Mouse (Mus musculus) kidney, adult 2 months (tissue): Measurements from ENCODE around the gene Wfdc8. TPM values are rescaled to one million over a fixed set of nuclear protein-coding genes. Genes with fewer than 3 reads are reported as not detected.

Experiments
- DNase-seq: peaks from one replicate; pipeline ENCODE4 v3.0.0; 2021
- H3K27ac ChIP-seq: fragments of 200-500 bp; 2 replicates; pipeline ENCODE4 v1.5.1; 2012; ENCODE audit warnings: low read depth, low read length, control low read depth, inconsistent platforms; ENCODE audit not compliant: insufficient read depth
- H3K27me3 ChIP-seq: fragments of 200-500 bp; replicated peaks from 2 replicates; pipeline ENCODE4 v1.6.1; 2012; ENCODE audit warnings: mild to moderate bottlenecking, moderate library complexity, low read length, inconsistent platforms; ENCODE audit not compliant: control insufficient read depth, insufficient read depth
- H3K36me3 ChIP-seq: fragments of 200-500 bp; 2 replicates; pipeline ENCODE4 v1.6.1; 2012; ENCODE audit warnings: mild to moderate bottlenecking, moderate library complexity, low read length, inconsistent platforms; ENCODE audit not compliant: control insufficient read depth, insufficient read depth
- H3K4me1 ChIP-seq: fragments of 200-500 bp; 2 replicates; pipeline ENCODE4 v1.6.1; 2011; ENCODE audit warnings: low read length; ENCODE audit not compliant: control insufficient read depth, insufficient read depth
- H3K4me3 ChIP-seq: fragments of 200-500 bp; 2 replicates; pipeline ENCODE4 v1.5.1; 2011; ENCODE audit warnings: mild to moderate bottlenecking, low read depth, low read length, control low read depth; ENCODE audit not compliant: insufficient read depth
- CTCF ChIP-seq: fragments of 200-500 bp; conservative IDR thresholded peaks from 2 replicates; pipeline ENCODE4 v1.5.1; 2011; ENCODE audit warnings: low read depth, mild to moderate bottlenecking, control low read depth, low read length, moderate library complexity, mixed read lengths; ENCODE audit not compliant: insufficient read depth, insufficient read length
- POLR2A ChIP-seq: fragments of 200-500 bp; IDR thresholded peaks from one replicate; pipeline ENCODE4 v1.6.1; 2011; ENCODE audit warnings: low read depth, low read length, control low read depth
- WGBS: fragments of 180-500 bp; shearing (Covaris S2); methylation state at CpG from one replicate; pipeline ENCODE4 v1.1.7; 2018; 5-methylcytosine and 5-hydroxymethylcytosine counted together
- polyA plus RNA-seq: library from polyadenylated mRNA; depleted of rRNA; stranded (reverse); fragments of >200 nt; gene quantifications from 2 replicates; pipeline ENCODE4 v1.2.3, GENCODE M21; 2012

Gene Wfdc8
- polyA plus RNA-seq, 1 experiment, result not detected

DNA sequence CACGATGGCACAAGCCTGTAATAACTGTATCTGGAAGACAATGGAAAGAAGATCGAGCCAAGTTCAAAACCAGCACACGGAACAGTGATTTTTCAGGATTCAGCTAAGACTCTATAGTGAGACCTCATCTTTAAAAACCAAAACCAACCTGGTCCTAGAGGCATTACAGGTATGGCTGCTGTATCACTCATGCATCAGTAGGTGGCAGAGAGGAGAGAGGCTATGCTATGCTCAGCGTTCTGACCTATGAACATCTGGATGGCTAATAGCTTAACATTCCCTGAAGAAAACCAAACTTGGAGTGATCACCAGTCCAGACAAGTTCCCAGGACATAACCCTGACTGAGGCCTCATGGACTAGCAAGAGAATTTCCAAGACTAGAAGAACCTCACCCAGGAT is 8.3 kb upstream of the Wfdc8 start:
- TF ChIP-seq CTCF (no peak; the same call in 1 of the 2 replicates), POLR2A (no peak)
- whole genome bisulfite sequencing, result 75% methylated on average over 4 of the region's 4 CpGs
- Histone ChIP-seq H3K27me3 (no peaks in the 10 kb centered on the region), H3K27ac (no peak overlapping the region), H3K4me3 (no peak overlapping the region), H3K4me1 (no peaks in the 10 kb centered on the region), H3K36me3 (no peaks in the 10 kb centered on the region)
- peak; percentile 8 for DNase-seq

DNA sequence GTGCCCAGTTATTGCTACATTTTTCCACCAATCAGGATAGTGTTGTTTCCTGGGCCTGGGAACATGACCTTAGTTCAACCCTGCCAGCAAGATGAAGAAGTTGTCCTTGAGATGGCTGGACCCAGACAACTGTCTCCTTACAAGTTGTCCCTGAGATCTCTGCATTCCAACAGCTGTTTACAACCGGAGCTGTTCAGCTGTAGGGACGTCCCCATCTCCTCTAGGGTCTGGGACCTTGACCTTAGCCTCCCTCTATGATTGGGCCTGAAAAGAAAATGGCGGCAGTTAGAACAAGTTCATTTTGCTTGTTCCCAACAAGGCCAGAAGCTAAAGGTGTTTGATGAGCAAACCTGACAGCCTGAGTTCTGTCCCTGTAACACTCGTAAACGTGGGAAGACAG is 5.6 kb upstream of the Wfdc8 start:
- 82% methylated on average over 5 of the region's 5 CpGs for WGBS
- Histone ChIP-seq H3K27ac (no peak overlapping the region), H3K36me3 (no peaks in the 10 kb centered on the region), H3K4me3 (no peak overlapping the region), H3K4me1 (no peaks in the 10 kb centered on the region), H3K27me3 (no peaks in the 10 kb centered on the region)
- TF ChIP-seq POLR2A (no peak), CTCF (no peak)
- no peak for DNase-seq

DNA sequence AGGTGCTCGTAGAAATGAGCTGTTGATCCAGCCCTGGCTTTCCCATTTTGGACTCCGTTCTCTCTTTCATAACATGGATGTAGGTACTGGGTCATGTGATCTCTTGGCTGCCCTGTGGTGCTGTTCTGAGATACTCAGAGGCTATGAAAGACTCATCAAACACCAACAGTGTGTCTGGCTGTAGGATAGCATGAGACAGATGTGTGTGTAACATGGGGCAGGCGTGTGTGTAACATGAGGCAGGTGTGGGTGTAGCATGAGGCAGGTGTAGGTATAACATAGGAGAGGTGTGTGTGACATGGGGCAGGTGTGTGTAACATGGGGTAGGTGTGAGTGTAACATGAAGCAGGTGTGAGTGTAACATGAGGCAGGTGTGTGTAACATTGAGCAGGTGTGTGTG is 2.0 kb upstream of the Wfdc8 start:
- Histone ChIP-seq H3K27ac (no peak overlapping the region), H3K4me3 (no peak overlapping the region), H3K4me1 (no peaks in the 10 kb centered on the region), H3K36me3 (no peaks in the 10 kb centered on the region), H3K27me3 (no peaks in the 10 kb centered on the region)
- DNase-seq, result no peak
- TF ChIP-seq CTCF (no peak), POLR2A (no peak)
- WGBS, result 96% methylated on average over 3 of the region's 3 CpGs

DNA sequence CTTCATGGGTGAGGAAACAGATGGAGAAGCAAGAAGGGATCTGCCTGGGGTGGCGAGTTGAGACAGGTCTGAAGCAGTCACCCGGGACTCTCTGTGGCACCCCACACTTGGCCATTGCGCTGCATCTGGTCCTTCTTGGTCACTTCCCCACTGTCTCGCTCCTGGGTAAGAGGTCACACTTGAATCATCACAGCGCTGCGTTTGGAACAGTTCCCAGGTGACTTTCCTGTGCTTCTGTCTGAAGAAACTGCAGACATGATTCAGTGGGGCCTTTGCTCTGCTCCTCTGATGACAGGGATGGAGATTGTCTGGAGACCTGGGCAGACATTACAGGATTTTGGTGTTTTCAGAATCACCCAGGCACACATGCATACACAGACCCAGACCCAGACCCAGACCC is 4.6 kb downstream of the Wfdc8 start:
- TF ChIP-seq POLR2A (no peak), CTCF (no peak)
- Histone ChIP-seq H3K4me3 (no peak overlapping the region), H3K4me1 (no peaks in the 10 kb centered on the region), H3K27me3 (no peaks in the 10 kb centered on the region), H3K27ac (no peak overlapping the region), H3K36me3 (no peaks in the 10 kb centered on the region)
- DNase-seq, result no peak
- 29% methylated on average over 6 of the region's 6 CpGs for WGBS

DNA sequence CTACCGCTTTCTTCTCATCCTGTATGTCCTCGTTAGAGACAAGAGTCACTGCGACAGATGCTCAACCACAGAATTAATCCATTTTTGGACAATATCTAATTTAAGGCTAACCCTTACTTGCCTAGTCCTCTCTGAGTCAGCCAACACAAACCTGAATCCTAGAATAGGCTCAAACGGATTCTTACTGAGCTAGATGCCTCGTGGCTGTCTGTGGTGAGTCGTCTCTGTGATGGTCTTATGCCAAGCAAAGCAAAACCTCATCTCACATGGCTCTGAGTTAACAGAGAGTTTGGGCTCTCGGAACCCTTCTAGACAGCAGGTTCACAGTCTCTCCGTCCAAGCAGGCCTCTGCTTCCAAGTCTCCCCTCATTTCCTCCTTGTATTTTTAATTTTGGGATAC is 9.0 kb downstream of the Wfdc8 start:
- no peaks in the 10 kb centered on the region for H3K4me1 ChIP-seq
- WGBS, result 84% methylated on average over 8 of the region's 8 CpGs
- H3K36me3 ChIP-seq, result no peaks in the 10 kb centered on the region
- H3K4me3 ChIP-seq, result no peak overlapping the region
- DNase-seq, result no peak
- no peak overlapping the region for H3K27ac ChIP-seq
- TF ChIP-seq CTCF, result no peak
- TF ChIP-seq POLR2A, result no peak
- H3K27me3 ChIP-seq, result no peaks in the 10 kb centered on the region

DNA sequence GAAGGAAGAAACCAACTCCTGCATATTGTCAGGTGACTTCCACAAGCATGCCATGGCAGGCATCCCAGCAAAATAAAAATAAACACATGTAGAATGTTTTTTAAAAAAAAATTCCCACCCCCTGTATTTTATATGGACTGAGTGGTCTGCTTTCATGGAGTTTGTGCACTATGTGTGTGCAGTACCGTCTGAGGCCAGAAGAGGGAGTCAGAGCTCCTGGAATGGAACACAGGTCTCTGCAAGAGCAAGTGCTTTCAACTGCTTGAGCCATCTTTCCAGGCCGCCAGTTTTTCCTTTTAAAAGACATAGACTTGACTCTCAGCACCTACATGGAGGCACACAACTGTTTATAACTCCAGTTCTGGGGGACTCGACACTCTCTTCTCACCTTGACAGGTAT is 9.9 kb downstream of the Wfdc8 start:
- 92% methylated on average over 3 of the region's 3 CpGs for WGBS
- no peaks in the 10 kb centered on the region for H3K4me1 ChIP-seq

DNA sequence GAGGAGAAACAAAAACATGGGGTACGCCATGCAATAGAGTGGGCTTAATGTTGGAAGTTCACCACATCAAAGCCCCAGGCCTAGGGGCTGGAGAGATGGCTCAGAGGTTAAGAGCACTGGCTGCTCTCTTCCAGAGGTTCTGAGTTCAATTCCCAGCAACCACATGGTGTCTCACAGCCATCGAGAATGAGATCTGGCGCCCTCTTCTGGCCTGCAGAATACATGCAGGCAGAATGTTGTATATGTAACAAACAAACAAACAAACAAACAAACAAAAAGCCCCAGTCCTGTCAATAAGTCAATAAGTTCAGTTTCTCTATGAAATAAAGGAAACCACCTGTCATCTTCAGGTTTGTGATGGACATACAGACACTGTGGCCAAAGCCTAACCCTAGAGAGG is 13.2 kb downstream of the Wfdc8 start:
- WGBS, result 73% methylated on average over 3 of the region's 3 CpGs

More for the DNA sequence above, 9.9 kb downstream of the Wfdc8 start:
- Histone ChIP-seq H3K4me3 (no peak overlapping the region), H3K36me3 (no peaks in the 10 kb centered on the region), H3K27me3 (no peaks in the 10 kb centered on the region), H3K27ac (no peak overlapping the region)
- TF ChIP-seq POLR2A (no peak), CTCF (no peak)
- no peak for DNase-seq

DNA sequence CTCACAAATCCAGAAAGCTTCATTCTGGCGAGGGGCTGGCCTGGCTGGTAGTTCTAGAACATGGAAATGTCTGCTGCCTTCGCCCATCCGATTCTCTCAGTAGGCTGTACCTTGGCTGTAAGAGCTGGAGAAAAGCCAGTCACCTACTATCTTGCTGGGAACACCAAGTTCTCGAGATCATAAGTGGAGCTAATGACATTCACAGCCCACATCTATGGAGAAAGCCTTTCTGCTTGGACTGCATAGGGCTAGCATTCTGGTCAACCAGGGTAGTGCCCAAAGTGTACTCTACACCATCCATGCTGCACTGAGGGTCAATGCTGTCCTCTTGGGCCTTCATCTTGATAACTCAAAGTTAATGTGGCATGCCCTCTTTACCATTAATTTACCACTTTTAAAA is 19.9 kb downstream of the Wfdc8 start, which contains the start of gene Eppin:
Gene Eppin (minus strand): TSS at position 101 of the 400 bp plus-strand sequence.
- H3K4me1 ChIP-seq, result no peaks in the 10 kb centered on the region
- no peak for TF ChIP-seq CTCF
- TF ChIP-seq POLR2A, result no peak
- no peaks in the 10 kb centered on the region for H3K36me3 ChIP-seq
- H3K27me3 ChIP-seq, result no peaks in the 10 kb centered on the region
- 76% methylated on average over 4 of the region's 4 CpGs for WGBS
- DNase-seq, result no peak
- H3K4me3 ChIP-seq, result no peak within 1 kb of the TSS
- H3K27ac ChIP-seq, result no peak within 1 kb of the TSS

More for the DNA sequence above, 13.2 kb downstream of the Wfdc8 start:
- H3K4me3 ChIP-seq, result no peak overlapping the region
- H3K27ac ChIP-seq, result no peak overlapping the region
- 0 out of 2 replicates have a peak, but pooled peaks have one; percentile 30 for TF ChIP-seq CTCF
- no peak for TF ChIP-seq POLR2A
- H3K4me1 ChIP-seq, result no peaks in the 10 kb centered on the region
- DNase-seq, result no peak
- H3K27me3 ChIP-seq, result no peaks in the 10 kb centered on the region
- no peaks in the 10 kb centered on the region for H3K36me3 ChIP-seq
